Mouse (Mus musculus): Measurements from ENCODE around the gene Ces2b.
"Not testable (repeated sequence)": the region's sequence is repeated elsewhere in the genome, so short reads cannot be mapped to it uniquely, and the experiment has no call there.

The Ces2b gene

GRCm38 (mm10) chr8:104831440-104831839, at the start of gene Ces2b:
Gene Ces2b, plus strand, starts transcription at chr8:104831572.
- DNase-seq (ENCODE audit: low read depth, low spot score) = no peak

GRCm38 (mm10) chr8:104787049-104787448, 44.3 kb upstream of the Ces2b start:
- no peak for DNase-seq (ENCODE audit: low read depth, low spot score)

GRCm38 (mm10) chr8:104788929-104789328, 42.4 kb upstream of the Ces2b start:
- no peak for DNase-seq (ENCODE audit: low read depth, low spot score)

GRCm38 (mm10) chr8:104789886-104790680, 41.3 kb upstream of the Ces2b start:
- peak; percentile 57 for DNase-seq (ENCODE audit: low read depth, low spot score)

- no peak for DNase-seq (ENCODE audit: low read depth, low spot score)
Observed at GRCm38 (mm10) chr8:104799385-104799784, 32.0 kb upstream of the Ces2b start.

GRCm38 (mm10) chr8:104806127-104806526, 25.2 kb upstream of the Ces2b start:
- DNase-seq (ENCODE audit: low read depth, low spot score) = no peak

- no peak for DNase-seq (ENCODE audit: low read depth, low spot score)
Observed at GRCm38 (mm10) chr8:104808542-104809413, 22.6 kb upstream of the Ces2b start.

GRCm38 (mm10) chr8:104809436-104809835, 21.9 kb upstream of the Ces2b start:
- no peak for DNase-seq (ENCODE audit: low read depth, low spot score)

GRCm38 (mm10) chr8:104826912-104827311, 4.5 kb upstream of the Ces2b start:
- no peak for DNase-seq (ENCODE audit: low read depth, low spot score)

GRCm38 (mm10) chr8:104828221-104828620, 3.2 kb upstream of the Ces2b start:
- DNase-seq (ENCODE audit: low read depth, low spot score) = no peak

GRCm38 (mm10) chr8:104841360-104842078, 10.1 kb downstream of the Ces2b start:
- no peak for DNase-seq (ENCODE audit: low read depth, low spot score)

GRCm38 (mm10) chr8:104846831-104847230, 15.5 kb downstream of the Ces2b start, which contains the start of gene Ces2c:
Gene Ces2c, plus strand, starts transcription at chr8:104847068.
- peak; percentile 42 for DNase-seq (ENCODE audit: low read depth, low spot score)

- no peak for DNase-seq (ENCODE audit: low read depth, low spot score)
Observed at GRCm38 (mm10) chr8:104847741-104848462, 16.5 kb downstream of the Ces2b start.

- not testable (repeated sequence) for DNase-seq (ENCODE audit: low read depth, low spot score)
Observed at GRCm38 (mm10) chr8:104866844-104867531, 35.6 kb downstream of the Ces2b start.

GRCm38 (mm10) chr8:104868876-104869275, 37.5 kb downstream of the Ces2b start:
- DNase-seq (ENCODE audit: low read depth, low spot score) = not testable (repeated sequence)

GRCm38 (mm10) chr8:104886223-104886926, 55.0 kb downstream of the Ces2b start:
- not testable (repeated sequence) for DNase-seq (ENCODE audit: low read depth, low spot score)
